Mouse (Mus musculus) monocyte, adult 59 days (primary cell): ENCODE measurements around the gene Arrdc5. TPM values are rescaled to one million over a fixed set of nuclear protein-coding genes. Genes with fewer than 3 reads are reported as not detected.

Experiments used
- total RNA-seq, 2 experiments: library from RNA; stranded (reverse); gene quantifications; one replicate each; pipeline ENCODE4 v1.2.4; 2023

The Arrdc5 gene
- total RNA-seq: not detected

GRCm38 (mm10) chr17:56300186-56300585 lies at the start of gene Arrdc5:
Gene Arrdc5 (minus strand): TSS chr17:56300286.

GRCm38 (mm10) chr17:56325450-56326152 lies 25.5 kb upstream of the Arrdc5 start, which contains the start of gene Kdm4b:
Gene Kdm4b (plus strand): TSS chr17:56326062.

DNA sequence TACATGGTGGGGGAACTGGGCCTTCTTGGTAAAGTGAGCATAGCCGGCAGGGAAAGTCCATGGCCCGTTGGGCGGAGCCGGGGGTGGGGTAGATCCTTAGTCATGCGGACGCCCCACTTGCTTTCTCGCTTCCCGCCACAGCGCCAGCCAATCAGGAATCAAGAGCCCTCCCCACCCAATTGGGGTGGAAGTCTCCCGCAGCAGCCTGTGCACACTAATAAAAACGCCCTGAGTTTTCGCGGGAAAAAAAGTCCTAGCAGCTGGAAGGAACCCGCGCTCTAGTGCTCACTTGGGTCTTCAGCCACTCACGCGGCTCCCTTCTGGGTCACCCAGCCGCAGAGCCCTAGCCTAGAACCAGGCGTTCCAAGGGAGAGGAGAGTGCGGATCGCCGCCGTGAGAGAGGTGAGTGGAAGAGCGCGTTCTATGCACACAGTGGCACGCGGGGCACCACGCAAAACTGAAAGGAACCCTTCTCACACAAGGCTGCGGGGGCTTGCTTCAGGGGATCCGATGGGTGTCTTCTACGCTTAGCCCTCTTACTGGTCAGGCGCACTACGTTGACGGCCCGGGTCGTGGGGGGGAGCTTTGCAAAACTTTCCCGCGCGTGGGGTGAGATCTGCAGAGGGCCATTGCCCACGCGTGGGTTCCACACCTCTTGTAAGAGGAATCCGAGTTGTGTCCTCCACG lies 3.2 kb upstream of the Arrdc5 start, which contains the start of gene Uhrf1:
Gene Uhrf1, plus strand, starts transcription at position 162 of the 687 bp plus-strand sequence.

DNA sequence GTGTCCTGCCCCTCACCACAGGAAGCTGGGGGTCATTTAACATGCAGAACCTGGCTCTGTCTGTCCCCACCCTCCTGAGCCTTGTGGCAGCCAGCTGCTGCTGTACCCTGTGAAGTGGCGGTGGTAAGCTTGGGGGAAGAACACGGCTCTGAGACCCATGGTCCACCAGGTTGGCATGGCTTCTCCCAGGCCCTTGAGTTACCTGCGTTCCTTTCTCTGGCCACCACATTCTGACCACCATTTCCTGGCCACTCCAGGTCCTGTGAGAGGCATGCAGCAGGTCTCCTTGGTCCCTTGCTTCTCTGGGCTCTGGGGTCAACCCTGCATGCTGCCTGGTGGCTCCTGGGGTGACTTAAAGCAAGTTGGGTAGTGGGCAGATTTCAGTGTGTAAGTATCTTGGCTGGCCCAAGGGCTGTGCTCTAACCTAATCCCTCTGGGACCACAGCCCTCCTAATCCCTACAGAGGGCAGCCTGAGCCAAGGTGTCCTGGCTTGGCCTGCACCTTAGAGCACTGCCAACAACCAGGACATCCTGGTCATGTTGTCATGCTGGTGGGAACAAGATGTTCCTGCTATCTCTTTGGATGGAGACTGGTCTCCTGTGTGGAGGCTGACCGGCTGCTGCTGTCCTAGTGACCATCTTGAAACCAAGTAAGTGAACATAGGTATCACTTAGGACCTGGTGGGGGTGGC lies 7.4 kb downstream of the Arrdc5 start, which contains the start of gene Plin3:
Gene Plin3, minus strand, starts transcription at position 343 of the 692 bp plus-strand sequence.

DNA sequence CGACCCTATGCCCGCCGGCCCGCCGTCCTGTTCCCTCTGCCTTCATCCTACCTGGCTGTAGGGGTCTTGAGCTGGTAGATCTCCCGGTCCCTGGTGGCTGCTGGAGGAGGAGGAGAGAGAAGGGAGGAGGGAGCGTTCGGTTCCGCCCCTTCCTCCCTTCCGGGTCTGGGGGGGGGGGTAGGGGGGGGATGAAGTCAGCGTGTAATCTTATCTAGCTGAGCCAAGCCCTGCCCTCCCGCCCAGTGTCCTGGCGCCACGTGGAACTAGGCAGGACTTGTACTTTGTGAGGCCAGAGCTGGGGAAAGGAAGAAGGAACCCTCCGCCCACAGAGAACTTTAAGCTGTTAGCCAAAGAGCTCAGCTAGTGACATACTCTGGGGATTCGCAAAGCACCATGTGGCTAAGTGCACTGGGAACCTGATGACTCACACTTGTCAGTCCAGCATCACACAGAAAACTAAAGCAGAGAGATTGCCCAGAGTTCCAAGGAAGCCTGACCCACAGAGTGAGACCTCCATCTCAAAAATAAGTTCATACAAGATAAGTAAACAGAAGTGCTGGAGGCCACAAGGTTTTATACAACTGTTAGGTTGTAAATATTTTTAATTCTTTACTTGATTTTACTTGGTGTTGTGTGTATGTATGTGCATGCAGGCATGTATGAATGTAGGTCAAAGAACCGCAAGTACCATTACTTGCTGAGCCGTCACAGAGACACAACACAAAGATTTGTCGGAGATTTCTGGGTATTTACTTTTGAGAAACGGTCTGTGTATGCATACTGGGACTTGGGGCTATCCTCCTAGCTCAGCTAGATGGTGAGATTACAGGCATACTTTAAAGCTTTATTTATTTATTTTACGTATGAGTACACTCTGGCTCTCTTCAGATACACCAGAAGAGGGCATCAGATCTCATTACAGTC lies 23.2 kb downstream of the Arrdc5 start, which contains the start of gene Ticam1:
Gene Ticam1, minus strand, starts transcription at position 144 of the 924 bp plus-strand sequence.

DNA sequence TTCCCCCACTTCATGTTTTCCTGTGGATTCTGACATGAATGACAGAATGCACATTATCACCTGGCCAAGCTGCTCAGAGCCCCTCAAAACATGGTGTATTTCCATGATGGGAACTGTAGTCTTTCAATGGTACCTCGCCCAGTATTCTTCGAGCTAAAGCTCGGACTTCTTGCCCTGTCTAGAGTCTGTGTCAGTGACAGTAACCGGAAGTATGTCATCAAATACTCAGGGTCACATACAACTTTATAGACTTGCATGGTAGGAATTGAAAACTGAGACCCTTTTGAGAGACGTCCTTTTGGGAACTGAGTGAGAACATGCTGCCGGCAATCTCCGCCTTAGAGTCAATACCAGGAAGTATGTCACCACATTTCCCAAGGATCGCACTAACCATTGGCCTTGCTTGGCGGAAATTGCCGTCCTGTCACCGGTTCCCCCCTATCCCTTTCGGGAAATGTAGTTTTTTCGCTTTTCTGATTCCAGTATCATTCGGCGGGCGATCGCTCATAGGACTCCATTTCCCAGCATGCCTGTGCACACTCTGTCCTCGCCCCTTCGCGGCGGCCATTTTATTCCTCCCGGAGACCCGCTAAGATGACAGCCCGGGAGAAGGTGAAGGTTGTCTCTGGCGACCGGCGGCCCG lies 43.7 kb downstream of the Arrdc5 start, which contains the start of gene Fem1a:
Gene Fem1a, plus strand, starts transcription at position 572 of the 643 bp plus-strand sequence.

Other genes starting within 250 kb of the Arrdc5 start
- gene Ubxn6, start 225.3 kb downstream of the Arrdc5 start, total RNA-seq: 10 to 100 TPM; 41.1 to 44.6 TPM
- gene Hdgfl2, start 220.7 kb downstream of the Arrdc5 start, total RNA-seq: 10 to 100 TPM; 48.3 to 48.7 TPM
- gene Plin4, start 190.5 kb downstream of the Arrdc5 start, total RNA-seq: not detected
- not detected for gene Plin5, start 182.7 kb downstream of the Arrdc5 start, total RNA-seq
- gene Lrg1, start 178.3 kb downstream of the Arrdc5 start, total RNA-seq: 1 to 10 TPM in 1 of 2 experiments, not detected in 1; 3.7 TPM
- 1 to 10 TPM; 2.7 to 3.7 TPM for gene Sema6b, start 159.9 kb downstream of the Arrdc5 start, total RNA-seq
- gene Tnfaip8l1, start 137.8 kb downstream of the Arrdc5 start, total RNA-seq: under 1 TPM; 0.33 to 0.39 TPM
- 10 to 100 TPM; 43.5 to 54.0 TPM for gene Mydgf, start 116.4 kb downstream of the Arrdc5 start, total RNA-seq
- gene Dpp9, start 81.4 kb downstream of the Arrdc5 start, total RNA-seq: 10 to 100 TPM; 38.8 to 43.3 TPM
- 10 to 100 TPM; 17.3 to 18.1 TPM for gene Fem1a, start 43.5 kb downstream of the Arrdc5 start, total RNA-seq
- gene Ticam1, start 23.5 kb downstream of the Arrdc5 start, total RNA-seq: 10 to 100 TPM; 25.5 to 30.4 TPM
- 10 to 100 TPM; 24.0 to 26.1 TPM for gene Plin3, start 7.4 kb downstream of the Arrdc5 start, total RNA-seq
- gene Uhrf1, start 3.0 kb upstream of the Arrdc5 start, total RNA-seq: 1 to 10 TPM; 1.5 to 2.3 TPM
- gene Kdm4b, start 25.8 kb upstream of the Arrdc5 start, total RNA-seq: 10 to 100 TPM; 30.1 to 31.2 TPM
- gene Ptprs, start 176.2 kb upstream of the Arrdc5 start, total RNA-seq: 10 to 100 TPM; 51.6 to 65.6 TPM
- not detected for gene Znrf4, start 212.1 kb upstream of the Arrdc5 start, total RNA-seq